Mouse (Mus musculus): ENCODE results near the gene Slc7a4. TPM values are rescaled to one million over a fixed set of nuclear protein-coding genes. Genes with fewer than 3 reads are reported as not detected.

Slc7a4 gene
- polyA plus RNA-seq, 1 experiment from 2014 or later, result 3.3 TPM

- Histone ChIP-seq H3K9me3 (no peaks in the 10 kb centered on the region), H3K4me3 (no peak overlapping the region), H3K27me3 (ENCODE audit: insufficient read depth, poor library complexity, severe bottlenecking) (no peaks in the 10 kb centered on the region), H3K4me1 (no peaks in the 10 kb centered on the region), H3K27ac (no peak overlapping the region), H3K36me3 (no peaks in the 10 kb centered on the region)
- DNase-seq (ENCODE audit: low spot score), result no peak
- 55% methylated on average over 3 of the region's 3 CpGs for WGBS
Observed at GRCm38 (mm10) chr16:17600944-17601562, 18.0 kb upstream of the Slc7a4 start.

- H3K36me3 ChIP-seq, result no peaks in the 10 kb centered on the region
- peaks cover 10% of the 10 kb centered on the region; the same call in 1 of the 2 replicates for H3K9me3 ChIP-seq
- 30% methylated on average over 2 of the region's 2 CpGs for WGBS
- H3K4me3 ChIP-seq, result no peak overlapping the region
- H3K4me1 ChIP-seq, result no peaks in the 10 kb centered on the region
- H3K27me3 ChIP-seq (ENCODE audit: insufficient read depth, poor library complexity, severe bottlenecking), result no peaks in the 10 kb centered on the region
- DNase-seq (ENCODE audit: low spot score), result no peak
- H3K27ac ChIP-seq, result no peak overlapping the region
Observed at GRCm38 (mm10) chr16:17590731-17591130, 7.7 kb upstream of the Slc7a4 start.

GRCm38 (mm10) chr16:17584555-17584954, 1.5 kb upstream of the Slc7a4 start:
- no peak for DNase-seq (ENCODE audit: low spot score)
- H3K36me3 ChIP-seq, result no peaks in the 10 kb centered on the region
- peaks cover 9% of the 10 kb centered on the region; the same call in 1 of the 2 replicates for H3K9me3 ChIP-seq
- no peak overlapping the region for H3K27ac ChIP-seq
- 87% methylated on average over 7 of the region's 7 CpGs for WGBS
- no peak overlapping the region for H3K4me3 ChIP-seq
- no peaks in the 10 kb centered on the region for H3K27me3 ChIP-seq (ENCODE audit: insufficient read depth, poor library complexity, severe bottlenecking)
- no peaks in the 10 kb centered on the region for H3K4me1 ChIP-seq

GRCm38 (mm10) chr16:17576825-17577215, 6.2 kb downstream of the Slc7a4 start:
- Histone ChIP-seq H3K4me1 (peaks cover 9% of the 10 kb centered on the region), H3K4me3 (peak overlapping the region; percentile 69), H3K27me3 (ENCODE audit: insufficient read depth, poor library complexity, severe bottlenecking) (peaks cover 67% of the 10 kb centered on the region), H3K36me3 (no peaks in the 10 kb centered on the region), H3K27ac (peak overlapping the region; percentile 69; the same call in 1 of the 2 replicates), H3K9me3 (no peaks in the 10 kb centered on the region)
- no peak for DNase-seq (ENCODE audit: low spot score)
- 20% methylated on average over 8 of the region's 8 CpGs for WGBS

GRCm38 (mm10) chr16:17575870-17576824, 6.9 kb downstream of the Slc7a4 start:
- H3K4me1 ChIP-seq, result peaks cover 9% of the 10 kb centered on the region
- no peaks in the 10 kb centered on the region for H3K9me3 ChIP-seq
- peak overlapping the region; percentile 69 for H3K27ac ChIP-seq
- peaks cover 73% of the 10 kb centered on the region for H3K27me3 ChIP-seq (ENCODE audit: insufficient read depth, poor library complexity, severe bottlenecking)
- WGBS, result 12% methylated on average over 45 of the region's 45 CpGs
- H3K4me3 ChIP-seq, result peak overlapping the region; percentile 69
- no peak for DNase-seq (ENCODE audit: low spot score)
- no peaks in the 10 kb centered on the region for H3K36me3 ChIP-seq

GRCm38 (mm10) chr16:17566186-17566585, 16.8 kb downstream of the Slc7a4 start:
- Histone ChIP-seq H3K36me3 (no peaks in the 10 kb centered on the region), H3K4me1 (peaks cover 14% of the 10 kb centered on the region), H3K9me3 (no peaks in the 10 kb centered on the region), H3K27ac (no peak overlapping the region), H3K27me3 (ENCODE audit: insufficient read depth, poor library complexity, severe bottlenecking) (peaks cover 48% of the 10 kb centered on the region; the same call in 1 of the 2 replicates), H3K4me3 (no peak overlapping the region)
- no peak for DNase-seq (ENCODE audit: low spot score)
- WGBS, result 27% methylated on average over 4 of the region's 4 CpGs

GRCm38 (mm10) chr16:17564771-17565170, 18.2 kb downstream of the Slc7a4 start:
- 66% methylated on average over 3 of the region's 3 CpGs for WGBS
- DNase-seq (ENCODE audit: low spot score), result no peak
- no peaks in the 10 kb centered on the region for H3K9me3 ChIP-seq
- no peak overlapping the region for H3K4me3 ChIP-seq
- H3K36me3 ChIP-seq, result no peaks in the 10 kb centered on the region
- H3K4me1 ChIP-seq, result peaks cover 24% of the 10 kb centered on the region
- no peak overlapping the region for H3K27ac ChIP-seq
- H3K27me3 ChIP-seq (ENCODE audit: insufficient read depth, poor library complexity, severe bottlenecking), result peaks cover 39% of the 10 kb centered on the region; the same call in 1 of the 2 replicates

- peaks cover 28% of the 10 kb centered on the region for H3K4me1 ChIP-seq
- H3K27me3 ChIP-seq (ENCODE audit: insufficient read depth, poor library complexity, severe bottlenecking), result peaks cover 34% of the 10 kb centered on the region; the same call in 1 of the 2 replicates
- H3K36me3 ChIP-seq, result no peaks in the 10 kb centered on the region
- no peak for DNase-seq (ENCODE audit: low spot score)
- 62% methylated on average over 2 of the region's 2 CpGs for WGBS
- H3K9me3 ChIP-seq, result no peaks in the 10 kb centered on the region
- no peak overlapping the region for H3K4me3 ChIP-seq
- no peak overlapping the region for H3K27ac ChIP-seq
Observed at GRCm38 (mm10) chr16:17564221-17564620, 18.8 kb downstream of the Slc7a4 start.

GRCm38 (mm10) chr16:17563580-17563979, 19.4 kb downstream of the Slc7a4 start:
- peaks cover 35% of the 10 kb centered on the region for H3K4me1 ChIP-seq
- DNase-seq (ENCODE audit: low spot score), result no peak
- no peak overlapping the region for H3K4me3 ChIP-seq
- H3K27me3 ChIP-seq (ENCODE audit: insufficient read depth, poor library complexity, severe bottlenecking), result peaks cover 30% of the 10 kb centered on the region; the same call in 1 of the 2 replicates
- no peak overlapping the region for H3K27ac ChIP-seq
- no peaks in the 10 kb centered on the region for H3K9me3 ChIP-seq
- 68% methylated on average over 1 of the region's 1 CpGs for WGBS
- H3K36me3 ChIP-seq, result no peaks in the 10 kb centered on the region

- H3K27ac ChIP-seq, result peak within 1 kb of the TSS; percentile 79
Observed at GRCm38 (mm10) chr16:17561751-17562208, 21.2 kb downstream of the Slc7a4 start, which contains the start of gene P2rx6. Gene P2rx6, plus strand, starts transcription at chr16:17561885.

GRCm38 (mm10) chr16:17561128-17561750, 21.8 kb downstream of the Slc7a4 start, which contains the start of gene Lrrc74b:
Gene Lrrc74b, minus strand, starts transcription at chr16:17561247.
- H3K4me3 ChIP-seq, result peak within 1 kb of the TSS; percentile 57
- H3K36me3 ChIP-seq, result no peaks in the 10 kb centered on the region
- peak within 1 kb of the TSS; percentile 79 for H3K27ac ChIP-seq
- H3K4me1 ChIP-seq, result peaks cover 46% of the 10 kb centered on the region
- H3K9me3 ChIP-seq, result no peaks in the 10 kb centered on the region
- 1% methylated on average over 22 of the region's 22 CpGs for WGBS
- peak; percentile 95 for DNase-seq (ENCODE audit: low spot score)
- peaks cover 25% of the 10 kb centered on the region; the same call in 1 of the 2 replicates for H3K27me3 ChIP-seq (ENCODE audit: insufficient read depth, poor library complexity, severe bottlenecking)

More at GRCm38 (mm10) chr16:17561751-17562208, 21.2 kb downstream of the Slc7a4 start, which contains the start of gene P2rx6:
- H3K9me3 ChIP-seq, result no peaks in the 10 kb centered on the region
- peaks cover 23% of the 10 kb centered on the region; the same call in 1 of the 2 replicates for H3K27me3 ChIP-seq (ENCODE audit: insufficient read depth, poor library complexity, severe bottlenecking)
- 2% methylated on average over 10 of the region's 10 CpGs for WGBS
- H3K4me1 ChIP-seq, result peaks cover 46% of the 10 kb centered on the region
- DNase-seq (ENCODE audit: low spot score), result peak; percentile 88
- no peaks in the 10 kb centered on the region for H3K36me3 ChIP-seq
- H3K4me3 ChIP-seq, result peak within 1 kb of the TSS; percentile 57

GRCm38 (mm10) chr16:17559396-17560027, 23.5 kb downstream of the Slc7a4 start:
- Histone ChIP-seq H3K4me3 (peak overlapping the region; percentile 40), H3K9me3 (no peaks in the 10 kb centered on the region), H3K4me1 (peaks cover 60% of the 10 kb centered on the region), H3K36me3 (no peaks in the 10 kb centered on the region), H3K27ac (peak overlapping the region; percentile 69), H3K27me3 (ENCODE audit: insufficient read depth, poor library complexity, severe bottlenecking) (peaks cover 16% of the 10 kb centered on the region; the same call in 1 of the 2 replicates)
- no peak for DNase-seq (ENCODE audit: low spot score)
- 64% methylated on average over 9 of the region's 9 CpGs for WGBS

Measured in heart, embryonic 10.5 days (tissue).